Mouse (Mus musculus) heart, embryonic 14.5 days (tissue): ENCODE data around the gene Mien1. TPM values are rescaled to one million over a fixed set of nuclear protein-coding genes. Genes with fewer than 3 reads are reported as not detected.

Experiments used
- ATAC-seq: fragments of 200-750 bp; cut with Nextera tagmentation; 2 replicates; pipeline ENCODE4 v1.8.0; 2017; ENCODE audit warnings: low read depth, moderate TSS enrichment; ENCODE audit not compliant: insufficient number of reproducible peaks, insufficient read depth, low FRiP score
- H3K27ac ChIP-seq, 2 experiments: fragments of 200-500 bp in 1 of 2; fragments of 300-500 bp in 1 of 2; sonication (generic) in 1 of 2; replicated peaks in 1 of 2; 2 replicates each; pipeline ENCODE4 v1.5.1; 2012 to 2014; ENCODE audit warnings: low read depth in 2 of 2, low read length in 2 of 2, control low read depth in 1 of 2, mild to moderate bottlenecking in 1 of 2, mixed read lengths in 1 of 2; ENCODE audit not compliant: control insufficient read depth in 1 of 2, insufficient read depth in 1 of 2
- H3K27me3 ChIP-seq: fragments of 300-500 bp; sonication (generic); 2 replicates; pipeline ENCODE4 v1.6.1; 2014; ENCODE audit warnings: mild to moderate bottlenecking, low read length, control low read depth; ENCODE audit not compliant: control insufficient read depth, insufficient read depth
- H3K36me3 ChIP-seq: fragments of 300-500 bp; sonication (generic); 2 replicates; pipeline ENCODE4 v1.6.1; 2014; ENCODE audit warnings: mild to moderate bottlenecking, control low read depth, low read length, mixed read lengths; ENCODE audit not compliant: control insufficient read depth, insufficient read depth
- H3K4me1 ChIP-seq, 2 experiments: fragments of 200-500 bp in 1 of 2; fragments of 300-500 bp in 1 of 2; sonication (generic) in 1 of 2; 2 replicates each; pipeline ENCODE4 v1.6.1; 2012 to 2014; ENCODE audit warnings: low read length in 2 of 2, control low read depth in 1 of 2, mixed read lengths in 1 of 2; ENCODE audit not compliant: control insufficient read depth in 2 of 2, insufficient read depth in 2 of 2
- H3K4me2 ChIP-seq: fragments of 300-500 bp; sonication (generic); 2 replicates; pipeline ENCODE4 v1.6.1; 2014; ENCODE audit warnings: mild to moderate bottlenecking, low read length
- H3K4me3 ChIP-seq, 2 experiments: fragments of 200-500 bp in 1 of 2; fragments of 300-500 bp in 1 of 2; sonication (generic) in 1 of 2; 2 replicates each; pipeline ENCODE4 v1.5.1; 2012 to 2014; ENCODE audit warnings: low read length in 2 of 2, mild to moderate bottlenecking in 2 of 2, control low read depth in 1 of 2, low read depth in 1 of 2, moderate library complexity in 1 of 2; ENCODE audit not compliant: control insufficient read depth in 1 of 2, insufficient read depth in 1 of 2
- H3K9ac ChIP-seq: fragments of 300-500 bp; sonication (generic); 2 replicates; pipeline ENCODE4 v1.6.1; 2014; ENCODE audit warnings: mild to moderate bottlenecking, low read length
- H3K9me3 ChIP-seq: fragments of 300-500 bp; sonication (generic); 2 replicates; pipeline ENCODE4 v1.6.1; 2016; ENCODE audit warnings: low read length, control low read depth; ENCODE audit not compliant: control insufficient read depth
- WGBS: fragments of 180-500 bp; shearing (Covaris S2); extraction: QIAGEN DNeasy Blood & Tissue Kit; methylation state at CpG from one replicate; pipeline ENCODE4 v1.1.7; 2014; 5-methylcytosine and 5-hydroxymethylcytosine counted together
- polyA plus RNA-seq: library from polyadenylated mRNA; unstranded; fragments of >200 nt; fragmentation: Nextera tagmentation; extraction: Ambion mirVana; gene quantifications from 2 replicates; pipeline ENCODE4 v1.2.1, GENCODE M21; 2014

The Mien1 gene
- polyA plus RNA-seq, 1 experiment from 2014 or later, result 138 TPM

GRCm38 (mm10) chr11:98392645-98393044 lies 46.1 kb downstream of the Mien1 start:
- H3K4me2 ChIP-seq, result peak overlapping the region; percentile 41
- peaks cover 3% of the 10 kb centered on the region; the same call in 1 of the 2 replicates for H3K27me3 ChIP-seq
- peak overlapping the region; percentile 64 for H3K9ac ChIP-seq
- peak overlapping the region; percentile 88 to 99 for H3K27ac ChIP-seq
- ATAC-seq, result no peak
- H3K4me1 ChIP-seq, result peaks cover 54 to 68% of the 10 kb centered on the region in 2 experiments
- peaks cover 6% of the 10 kb centered on the region for H3K36me3 ChIP-seq
- no peak overlapping the region for H3K4me3 ChIP-seq
- H3K9me3 ChIP-seq, result no peaks in the 10 kb centered on the region
- WGBS, result 20% methylated on average over 4 of the region's 4 CpGs

GRCm38 (mm10) chr11:98392034-98392433 lies 46.8 kb downstream of the Mien1 start:
- peaks cover 9% of the 10 kb centered on the region; the same call in 1 of the 2 replicates for H3K27me3 ChIP-seq
- no peaks in the 10 kb centered on the region for H3K36me3 ChIP-seq
- peak overlapping the region; percentile 41; the same call in 1 of the 2 replicates for H3K4me2 ChIP-seq
- no peaks in the 10 kb centered on the region for H3K9me3 ChIP-seq
- no peak for ATAC-seq
- no peak overlapping the region for H3K4me3 ChIP-seq
- peaks cover 56 to 73% of the 10 kb centered on the region in 2 experiments for H3K4me1 ChIP-seq
- 8% methylated on average over 7 of the region's 8 CpGs for WGBS
- peak overlapping the region; percentile 88 to 99 for H3K27ac ChIP-seq
- peak overlapping the region; percentile 64; the same call in 1 of the 2 replicates for H3K9ac ChIP-seq

GRCm38 (mm10) chr11:98390141-98390540 lies 48.6 kb downstream of the Mien1 start:
- H3K4me2 ChIP-seq, result no peak overlapping the region
- no peak overlapping the region for H3K27ac ChIP-seq
- 0 out of 2 replicates have a peak overlapping the region, but pooled peaks have one; percentile 21 for H3K9ac ChIP-seq
- no peak for ATAC-seq
- no peaks in the 10 kb centered on the region for H3K36me3 ChIP-seq
- 76% methylated on average over 12 of the region's 12 CpGs for WGBS
- H3K27me3 ChIP-seq, result peaks cover 12% of the 10 kb centered on the region; the same call in 1 of the 2 replicates
- peaks cover 60 to 85% of the 10 kb centered on the region in 2 experiments for H3K4me1 ChIP-seq
- no peaks in the 10 kb centered on the region for H3K9me3 ChIP-seq
- H3K4me3 ChIP-seq, result no peak overlapping the region

- WGBS, result 18% methylated on average over 9 of the region's 9 CpGs
- Histone ChIP-seq H3K4me3 (no peak overlapping the region), H3K9me3 (no peaks in the 10 kb centered on the region), H3K27ac (no peak overlapping the region), H3K4me1 (peaks cover 62 to 88% of the 10 kb centered on the region in 2 experiments), H3K27me3 (peaks cover 12% of the 10 kb centered on the region; the same call in 1 of the 2 replicates), H3K9ac (peak overlapping the region; percentile 40; the same call in 1 of the 2 replicates), H3K4me2 (no peak overlapping the region), H3K36me3 (no peaks in the 10 kb centered on the region)
- no peak for ATAC-seq
These were observed 49.5 kb downstream of the Mien1 start for GRCm38 (mm10) chr11:98389221-98389780.

GRCm38 (mm10) chr11:98388282-98388681 lies 50.5 kb downstream of the Mien1 start:
- no peak overlapping the region for H3K27ac ChIP-seq
- no peak overlapping the region for H3K9ac ChIP-seq
- ATAC-seq, result no peak
- no peak overlapping the region for H3K4me3 ChIP-seq
- H3K27me3 ChIP-seq, result peaks cover 12% of the 10 kb centered on the region; the same call in 1 of the 2 replicates
- no peak overlapping the region for H3K4me2 ChIP-seq
- H3K9me3 ChIP-seq, result no peaks in the 10 kb centered on the region
- 71% methylated on average over 10 of the region's 10 CpGs for WGBS
- H3K4me1 ChIP-seq, result peaks cover 57 to 84% of the 10 kb centered on the region in 2 experiments
- H3K36me3 ChIP-seq, result no peaks in the 10 kb centered on the region

Other genes starting within 250 kb of the Mien1 start
- 40.2 TPM in 2 replicates for gene Med1, start 245.7 kb downstream of the Mien1 start, polyA plus RNA-seq
- 9.8 and 9.9 TPM in 2 replicates for gene Cdk12, start 235.9 kb downstream of the Mien1 start, polyA plus RNA-seq
- gene Neurod2, start 109.3 kb downstream of the Mien1 start, polyA plus RNA-seq, result not detected in 2 replicates
- 42.2 and 48.3 TPM in 2 replicates for gene Ppp1r1b, start 90.6 kb downstream of the Mien1 start, polyA plus RNA-seq
- 33.1 and 35.4 TPM in 2 replicates for gene Stard3, start 80.6 kb downstream of the Mien1 start, polyA plus RNA-seq
- gene Tcap, start 55.2 kb downstream of the Mien1 start, polyA plus RNA-seq, result 169 and 178 TPM in 2 replicates
- gene Pnmt, start 52.5 kb downstream of the Mien1 start, polyA plus RNA-seq, result 0.70 and 0.86 TPM in 2 replicates
- 14.2 and 15.5 TPM in 2 replicates for gene Pgap3, start 38.5 kb downstream of the Mien1 start, polyA plus RNA-seq
- 54.5 and 55.1 TPM in 2 replicates for gene Erbb2, start 26.5 kb downstream of the Mien1 start, polyA plus RNA-seq
- 0.50 TPM in 1 of 2 replicates, not detected in the other for gene Grb7, start 7.4 kb upstream of the Mien1 start, polyA plus RNA-seq
- gene Ikzf3, start 107.0 kb upstream of the Mien1 start, polyA plus RNA-seq, result 0.19 TPM in 1 of 2 replicates, not detected in the other
- 0.16 and 0.47 TPM in 2 replicates for gene Zpbp2, start 112.1 kb upstream of the Mien1 start, polyA plus RNA-seq
- 9.4 and 11.3 TPM in 2 replicates for gene Ormdl3, start 148.4 kb upstream of the Mien1 start, polyA plus RNA-seq
- gene Lrrc3c, start 159.3 kb upstream of the Mien1 start, polyA plus RNA-seq, result not detected in 2 replicates
- 0.68 TPM in 1 of 2 replicates, not detected in the other for gene Gm12355, start 186.7 kb upstream of the Mien1 start, polyA plus RNA-seq
- not detected in 2 replicates for gene Gsdma3, start 187.4 kb upstream of the Mien1 start, polyA plus RNA-seq
- not detected in 2 replicates for gene Gsdma2, start 207.8 kb upstream of the Mien1 start, polyA plus RNA-seq
- gene Gsdma, start 225.4 kb upstream of the Mien1 start, polyA plus RNA-seq, result not detected in 2 replicates
- gene Psmd3, start 243.6 kb upstream of the Mien1 start, polyA plus RNA-seq, result 95.3 and 120 TPM in 2 replicates